Mouse (Mus musculus) heart, embryonic 12.5 days (tissue): Measurements from ENCODE around the gene Eif3b. TPM values are rescaled to one million over a fixed set of nuclear protein-coding genes. Genes with fewer than 3 reads are reported as not detected.
"Not testable (repeated sequence)": the region's sequence is repeated elsewhere in the genome, so short reads cannot be mapped to it uniquely, and the experiment has no call there.

Source experiments
- ATAC-seq: fragments of 200-750 bp; cut with Nextera tagmentation; 2 replicates; pipeline ENCODE4 v1.8.0; 2017; ENCODE audit warnings: moderate TSS enrichment, moderate library complexity; ENCODE audit not compliant: insufficient number of reproducible peaks, low FRiP score
- H3K27ac ChIP-seq: fragments of 300-500 bp; sonication (generic); 2 replicates; pipeline ENCODE4 v1.5.1; 2016; ENCODE audit warnings: mild to moderate bottlenecking, moderate library complexity; ENCODE audit not compliant: poor library complexity, severe bottlenecking
- H3K27me3 ChIP-seq: fragments of 300-500 bp; sonication (generic); replicated peaks from 2 replicates; pipeline ENCODE4 v1.6.1; 2016; ENCODE audit warnings: mild to moderate bottlenecking, moderate library complexity
- H3K36me3 ChIP-seq: fragments of 300-500 bp; sonication (generic); 2 replicates; pipeline ENCODE4 v1.6.1; 2016; ENCODE audit warnings: mild to moderate bottlenecking, moderate library complexity
- H3K4me1 ChIP-seq: fragments of 300-500 bp; sonication (generic); replicated peaks from 2 replicates; pipeline ENCODE4 v1.6.1; 2016; ENCODE audit warnings: mild to moderate bottlenecking
- H3K4me2 ChIP-seq: fragments of 300-500 bp; sonication (generic); 2 replicates; pipeline ENCODE4 v1.6.1; 2016; ENCODE audit warnings: mild to moderate bottlenecking, moderate library complexity
- H3K4me3 ChIP-seq: fragments of 300-500 bp; sonication (generic); 2 replicates; pipeline ENCODE4 v1.5.1; 2016; ENCODE audit warnings: mild to moderate bottlenecking
- H3K9ac ChIP-seq: fragments of 300-500 bp; sonication (generic); 2 replicates; pipeline ENCODE4 v1.6.1; 2016; ENCODE audit warnings: mild to moderate bottlenecking, moderate library complexity
- H3K9me3 ChIP-seq: fragments of 300-500 bp; sonication (generic); replicated peaks from 2 replicates; pipeline ENCODE4 v1.6.1; 2016; ENCODE audit warnings: mild to moderate bottlenecking, moderate library complexity
- WGBS: fragments of 180-500 bp; shearing (Covaris S2); methylation state at CpG from one replicate; pipeline ENCODE4 v1.1.7; 2016; 5-methylcytosine and 5-hydroxymethylcytosine counted together
- polyA plus RNA-seq: library from polyadenylated mRNA; unstranded; fragments of >200 nt; fragmentation: Nextera tagmentation; extraction: Ambion mirVana; gene quantifications from 2 replicates; pipeline ENCODE4 v1.2.1, GENCODE M21; 2016

Gene Eif3b
- polyA plus RNA-seq, 1 experiment from 2014 or later: 128 TPM

- not testable (repeated sequence) for H3K27ac ChIP-seq, H3K27me3 ChIP-seq, H3K4me2 ChIP-seq, ATAC-seq, H3K4me3 ChIP-seq, H3K4me1 ChIP-seq, H3K9me3 ChIP-seq, H3K9ac ChIP-seq
- WGBS: 100% methylated on average over 3 of the region's 6 CpGs
- H3K36me3 ChIP-seq: peaks cover 90% of the 10 kb centered on the region
These were observed 20.0 kb downstream of the Eif3b start for GRCm38 (mm10) chr5:140439117-140439516.

GRCm38 (mm10) chr5:140441406-140441805, 22.3 kb downstream of the Eif3b start:
- ATAC-seq: no peak
- Histone ChIP-seq H3K4me3 (no peak overlapping the region), H3K9me3 (no peaks in the 10 kb centered on the region), H3K4me2 (no peak overlapping the region), H3K36me3 (peaks cover 87% of the 10 kb centered on the region), H3K4me1 (peaks cover 27% of the 10 kb centered on the region), H3K27ac (no peak overlapping the region), H3K27me3 (no peaks in the 10 kb centered on the region), H3K9ac (no peak overlapping the region)
- 81% methylated on average over 3 of the region's 3 CpGs for WGBS

GRCm38 (mm10) chr5:140444012-140444411, 24.9 kb downstream of the Eif3b start:
- no peak overlapping the region; the same call in 1 of the 2 replicates for H3K27ac ChIP-seq
- 69% methylated on average over 4 of the region's 4 CpGs for WGBS
- ATAC-seq: peak; percentile 43; the same call in 1 of the 2 replicates

GRCm38 (mm10) chr5:140445345-140445744, 26.2 kb downstream of the Eif3b start, which contains the start of gene Gm4869:
TSS of gene Gm4869 (plus strand) at chr5:140445645.
- peak within 1 kb of the TSS; percentile 44 for H3K27ac ChIP-seq
- WGBS: 77% methylated on average over 5 of the region's 5 CpGs
- no peak within 1 kb of the TSS for H3K9ac ChIP-seq
- ATAC-seq: no peak
- H3K9me3 ChIP-seq: no peaks in the 10 kb centered on the region
- H3K4me1 ChIP-seq: peaks cover 28% of the 10 kb centered on the region
- H3K4me3 ChIP-seq: no peak within 1 kb of the TSS
- H3K4me2 ChIP-seq: no peak within 1 kb of the TSS
- peaks cover 55% of the 10 kb centered on the region for H3K36me3 ChIP-seq
- H3K27me3 ChIP-seq: no peaks in the 10 kb centered on the region

More at GRCm38 (mm10) chr5:140444012-140444411, 24.9 kb downstream of the Eif3b start:
- Histone ChIP-seq H3K4me3 (no peak overlapping the region), H3K36me3 (peaks cover 65% of the 10 kb centered on the region), H3K4me2 (no peak overlapping the region), H3K9ac (no peak overlapping the region), H3K27me3 (no peaks in the 10 kb centered on the region), H3K9me3 (no peaks in the 10 kb centered on the region), H3K4me1 (peaks cover 28% of the 10 kb centered on the region)

- H3K9me3 ChIP-seq: no peaks in the 10 kb centered on the region
- peaks cover 28% of the 10 kb centered on the region for H3K4me1 ChIP-seq
- H3K27me3 ChIP-seq: no peaks in the 10 kb centered on the region
- 63% methylated on average over 7 of the region's 7 CpGs for WGBS
- H3K27ac ChIP-seq: peak overlapping the region; percentile 44
- no peak overlapping the region for H3K4me3 ChIP-seq
- ATAC-seq: no peak
- H3K9ac ChIP-seq: no peak overlapping the region
- no peak overlapping the region for H3K4me2 ChIP-seq
- H3K36me3 ChIP-seq: peaks cover 48% of the 10 kb centered on the region
These were observed 26.9 kb downstream of the Eif3b start for GRCm38 (mm10) chr5:140446054-140446453.

- Histone ChIP-seq H3K36me3 (no peaks in the 10 kb centered on the region), H3K27ac (peak overlapping the region; percentile 69), H3K4me3 (no peak overlapping the region), H3K9ac (no peak overlapping the region), H3K27me3 (no peaks in the 10 kb centered on the region), H3K9me3 (no peaks in the 10 kb centered on the region), H3K4me1 (peaks cover 5% of the 10 kb centered on the region), H3K4me2 (no peak overlapping the region)
- ATAC-seq: peak; percentile 66
These were observed 35.4 kb downstream of the Eif3b start for GRCm38 (mm10) chr5:140454488-140454887.

GRCm38 (mm10) chr5:140455466-140455865, 36.3 kb downstream of the Eif3b start:
- ATAC-seq: no peak
- H3K36me3 ChIP-seq: no peaks in the 10 kb centered on the region
- no peak overlapping the region for H3K4me3 ChIP-seq
- no peak overlapping the region for H3K4me2 ChIP-seq
- peaks cover 5% of the 10 kb centered on the region for H3K4me1 ChIP-seq
- H3K9me3 ChIP-seq: no peaks in the 10 kb centered on the region
- no peaks in the 10 kb centered on the region for H3K27me3 ChIP-seq
- no peak overlapping the region for H3K27ac ChIP-seq
- 50% methylated on average over 2 of the region's 2 CpGs for WGBS
- no peak overlapping the region for H3K9ac ChIP-seq

- no peak overlapping the region for H3K9ac ChIP-seq
- no peak overlapping the region for H3K27ac ChIP-seq
- no peak overlapping the region for H3K4me3 ChIP-seq
- no peak overlapping the region for H3K4me2 ChIP-seq
- H3K27me3 ChIP-seq: no peaks in the 10 kb centered on the region
- H3K4me1 ChIP-seq: no peaks in the 10 kb centered on the region
- WGBS: 80% methylated on average over 3 of the region's 3 CpGs
- ATAC-seq: no peak
- no peaks in the 10 kb centered on the region for H3K36me3 ChIP-seq
- peaks cover 19% of the 10 kb centered on the region for H3K9me3 ChIP-seq
These were observed 42.3 kb downstream of the Eif3b start for GRCm38 (mm10) chr5:140461476-140461875.

GRCm38 (mm10) chr5:140463151-140463550, 44.0 kb downstream of the Eif3b start:
- not testable (repeated sequence) for H3K9ac ChIP-seq, H3K27me3 ChIP-seq, H3K36me3 ChIP-seq, H3K4me2 ChIP-seq, ATAC-seq, H3K4me1 ChIP-seq, H3K27ac ChIP-seq, H3K4me3 ChIP-seq
- peaks cover 19% of the 10 kb centered on the region for H3K9me3 ChIP-seq
- WGBS: 78% methylated on average over 2 of the region's 2 CpGs

GRCm38 (mm10) chr5:140464943-140465342, 45.8 kb downstream of the Eif3b start:
- no peak overlapping the region for H3K4me2 ChIP-seq
- H3K27ac ChIP-seq: no peak overlapping the region
- WGBS: 84% methylated on average over 2 of the region's 2 CpGs
- peaks cover 19% of the 10 kb centered on the region for H3K9me3 ChIP-seq
- 0 out of 2 replicates have a peak, but pooled peaks cover 6% of the 10 kb centered on the region for H3K27me3 ChIP-seq
- no peak for ATAC-seq
- H3K36me3 ChIP-seq: no peaks in the 10 kb centered on the region
- H3K4me1 ChIP-seq: no peaks in the 10 kb centered on the region
- no peak overlapping the region for H3K4me3 ChIP-seq
- H3K9ac ChIP-seq: no peak overlapping the region

- peaks cover 9% of the 10 kb centered on the region for H3K9me3 ChIP-seq
- H3K4me2 ChIP-seq: no peak overlapping the region
- H3K36me3 ChIP-seq: no peaks in the 10 kb centered on the region
- H3K27me3 ChIP-seq: 0 out of 2 replicates have a peak, but pooled peaks cover 6% of the 10 kb centered on the region
- no peak overlapping the region for H3K27ac ChIP-seq
- H3K9ac ChIP-seq: no peak overlapping the region
- 65% methylated on average over 3 of the region's 3 CpGs for WGBS
- no peak for ATAC-seq
- H3K4me3 ChIP-seq: no peak overlapping the region
- no peaks in the 10 kb centered on the region for H3K4me1 ChIP-seq
These were observed 53.2 kb downstream of the Eif3b start for GRCm38 (mm10) chr5:140472336-140472735.

- no peak overlapping the region for H3K9ac ChIP-seq
- 75% methylated on average over 4 of the region's 4 CpGs for WGBS
- no peaks in the 10 kb centered on the region for H3K36me3 ChIP-seq
- no peak for ATAC-seq
- no peaks in the 10 kb centered on the region for H3K4me1 ChIP-seq
- no peak overlapping the region for H3K4me2 ChIP-seq
- no peak overlapping the region for H3K27ac ChIP-seq
- peaks cover 8% of the 10 kb centered on the region; the same call in 1 of the 2 replicates for H3K9me3 ChIP-seq
- no peak overlapping the region for H3K4me3 ChIP-seq
- peaks cover 8% of the 10 kb centered on the region for H3K27me3 ChIP-seq
These were observed 62.3 kb downstream of the Eif3b start for GRCm38 (mm10) chr5:140481458-140481857.
